Mouse (Mus musculus) heart, postnatal 0 days (tissue): Measurements from ENCODE around the gene Stk33.

Experiments used
- CTCF ChIP-seq: IDR thresholded peaks from 2 replicates; pipeline ENCODE4 v1.5.1; 2016; ENCODE audit warnings: antibody characterized with exemption, control low read depth, low read depth
- EP300 ChIP-seq: IDR thresholded peaks from 2 replicates; pipeline ENCODE4 v1.6.1; 2016; ENCODE audit warnings: antibody characterized with exemption, low read depth

GRCm38 (mm10) chr7:109424422-109425159, 14.3 kb downstream of the Stk33 start:
- TF ChIP-seq CTCF (peak; percentile 47), EP300 (no peak)
